Mouse (Mus musculus) bone marrow, adult 2 months (tissue): Measurements from ENCODE around the gene Nosip. TPM values are rescaled to one million over a fixed set of nuclear protein-coding genes. Genes with fewer than 3 reads are reported as not detected.

Source experiments
- H3K27ac ChIP-seq: fragments of 200-500 bp; 2 replicates; pipeline ENCODE4 v1.5.1; 2012; ENCODE audit warnings: low read depth, mild to moderate bottlenecking, control low read depth, inconsistent platforms, low read length; ENCODE audit not compliant: control insufficient read depth, poor library complexity, insufficient read depth
- H3K4me1 ChIP-seq: fragments of 200-500 bp; 2 replicates; pipeline ENCODE4 v1.6.1; 2011; ENCODE audit warnings: low read length; ENCODE audit not compliant: control insufficient read depth, insufficient read depth
- H3K4me3 ChIP-seq: fragments of 200-500 bp; replicated peaks from 2 replicates; pipeline ENCODE3; 2011; ENCODE audit warnings: mild to moderate bottlenecking, low read depth, low read length, control low read depth; ENCODE audit not compliant: control insufficient read depth
- CTCF ChIP-seq: fragments of 200-500 bp; IDR thresholded peaks from 2 replicates; pipeline ENCODE4 v1.5.1; 2011; ENCODE audit warnings: low read length, control low read depth; ENCODE audit not compliant: control insufficient read depth, insufficient read depth
- POLR2A ChIP-seq: fragments of 200-500 bp; IDR thresholded peaks from 2 replicates; pipeline ENCODE4 v1.6.1; 2011; ENCODE audit warnings: low read depth, mild to moderate bottlenecking, control low read depth, low read length, borderline replicate concordance; ENCODE audit not compliant: control insufficient read depth
- WGBS: fragments of 180-500 bp; shearing (Covaris S2); methylation state at CpG from one replicate; pipeline ENCODE4 v1.1.7; 2018; 5-methylcytosine and 5-hydroxymethylcytosine counted together
- polyA plus RNA-seq: library from polyadenylated mRNA; stranded (reverse); fragments of >200 nt; gene quantifications from 2 replicates; pipeline ENCODE4 v1.2.4, GENCODE M21; 2011; ENCODE audit warnings: low replicate concordance; ENCODE audit not compliant: missing spikeins, insufficient read depth, insufficient read length

The Nosip gene
- polyA plus RNA-seq, 1 experiment = 44.8 TPM

DNA sequence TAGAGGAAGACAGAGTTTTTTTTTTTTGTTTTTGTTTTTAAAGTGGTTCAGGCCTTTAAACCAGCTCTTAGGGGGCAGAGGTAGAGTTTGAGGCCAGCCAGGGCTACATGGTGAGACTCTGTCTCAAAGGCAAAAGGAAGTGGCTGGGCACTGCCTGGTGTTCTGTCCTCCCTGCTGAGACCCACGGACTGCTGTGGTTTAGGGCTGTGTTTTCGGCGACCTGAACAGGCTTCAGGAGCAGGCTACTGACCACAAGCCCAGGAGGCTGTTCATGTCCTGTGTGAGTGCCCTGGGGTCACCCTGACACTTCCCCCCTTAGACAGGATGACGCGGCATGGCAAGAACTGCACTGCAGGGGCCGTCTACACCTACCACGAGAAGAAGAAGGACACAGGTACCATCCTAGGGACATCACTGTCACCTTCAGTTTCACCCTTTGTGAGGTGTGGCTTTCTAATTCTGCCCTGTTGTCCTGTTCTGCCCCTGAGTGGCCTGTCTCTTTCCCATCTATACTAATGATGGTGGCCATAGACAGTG lies 11.0 kb downstream of the Nosip start:
- WGBS = 37% methylated on average over 7 of the region's 7 CpGs
- Histone ChIP-seq H3K4me3 (no peak overlapping the region), H3K27ac (no peak overlapping the region), H3K4me1 (no peaks in the 10 kb centered on the region)
- no peak for TF ChIP-seq POLR2A
- TF ChIP-seq CTCF = no peak

DNA sequence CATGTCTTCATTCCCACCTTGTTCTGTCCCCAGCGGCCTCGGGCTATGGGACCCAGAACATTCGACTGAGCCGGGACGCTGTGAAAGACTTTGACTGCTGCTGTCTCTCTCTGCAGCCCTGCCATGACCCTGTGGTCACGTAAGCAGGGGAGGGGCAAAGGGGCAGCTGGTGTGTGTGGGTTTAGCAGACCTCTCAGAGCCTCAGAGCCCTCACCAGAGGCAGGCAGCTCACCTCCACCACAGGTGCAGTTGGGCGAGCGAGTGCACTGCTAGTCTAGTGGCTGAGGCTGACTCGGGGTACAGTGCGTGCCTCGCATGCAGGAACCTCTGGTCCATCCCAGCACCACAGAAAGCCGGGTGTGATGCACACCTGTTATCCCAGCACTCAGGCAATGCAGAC lies 11.7 kb downstream of the Nosip start:
- 88% methylated on average over 12 of the region's 12 CpGs for WGBS
- Histone ChIP-seq H3K27ac (no peak overlapping the region), H3K4me1 (no peaks in the 10 kb centered on the region), H3K4me3 (no peak overlapping the region)
- TF ChIP-seq POLR2A = no peak
- TF ChIP-seq CTCF = no peak

DNA sequence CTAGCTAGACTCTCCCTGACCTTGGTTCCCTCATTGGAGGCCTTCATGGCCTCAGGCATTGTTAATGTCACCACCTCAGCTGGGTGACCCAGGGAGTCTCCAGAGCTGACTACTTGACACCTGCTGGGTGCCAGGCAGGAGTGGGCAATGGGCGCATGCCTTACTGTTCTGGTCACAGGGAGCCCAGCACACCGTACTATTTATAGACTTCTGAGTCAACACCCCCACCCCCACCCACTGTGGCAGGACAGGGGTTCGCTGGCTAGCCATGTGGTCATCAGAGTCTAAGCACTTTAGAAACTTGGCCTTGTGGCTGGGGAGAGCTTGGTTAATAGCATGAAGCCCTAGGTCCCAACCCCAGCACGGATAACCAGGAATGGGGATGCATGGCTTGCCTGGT lies 13.2 kb downstream of the Nosip start:
- 87% methylated on average over 4 of the region's 4 CpGs for WGBS
- H3K27ac ChIP-seq = no peak overlapping the region
- no peaks in the 10 kb centered on the region for H3K4me1 ChIP-seq
- no peak for TF ChIP-seq CTCF
- no peak for TF ChIP-seq POLR2A
- no peak overlapping the region for H3K4me3 ChIP-seq

DNA sequence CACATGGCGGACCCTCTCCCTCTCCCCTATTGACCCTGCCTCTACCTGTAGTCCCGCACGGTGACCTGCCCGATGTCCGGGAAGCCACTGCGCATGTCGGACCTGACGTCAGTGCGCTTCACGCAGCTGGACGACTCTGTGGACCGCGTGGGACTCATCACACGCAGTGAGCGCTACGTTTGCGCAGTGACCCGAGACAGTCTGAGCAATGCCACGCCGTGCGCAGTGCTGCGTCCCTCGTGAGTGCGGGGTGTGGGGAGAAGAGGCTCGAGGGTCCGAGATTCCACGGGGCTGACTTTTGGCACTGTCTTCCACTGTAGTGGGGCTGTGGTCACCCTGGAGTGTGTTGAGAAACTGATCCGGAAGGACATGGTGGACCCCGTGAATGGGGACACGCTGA lies 14.3 kb downstream of the Nosip start:
- Histone ChIP-seq H3K27ac (no peak overlapping the region), H3K4me1 (no peaks in the 10 kb centered on the region; the same call in 1 of the 2 replicates), H3K4me3 (no peak overlapping the region)
- TF ChIP-seq POLR2A = no peak
- TF ChIP-seq CTCF = no peak
- 94% methylated on average over 30 of the region's 30 CpGs for WGBS

DNA sequence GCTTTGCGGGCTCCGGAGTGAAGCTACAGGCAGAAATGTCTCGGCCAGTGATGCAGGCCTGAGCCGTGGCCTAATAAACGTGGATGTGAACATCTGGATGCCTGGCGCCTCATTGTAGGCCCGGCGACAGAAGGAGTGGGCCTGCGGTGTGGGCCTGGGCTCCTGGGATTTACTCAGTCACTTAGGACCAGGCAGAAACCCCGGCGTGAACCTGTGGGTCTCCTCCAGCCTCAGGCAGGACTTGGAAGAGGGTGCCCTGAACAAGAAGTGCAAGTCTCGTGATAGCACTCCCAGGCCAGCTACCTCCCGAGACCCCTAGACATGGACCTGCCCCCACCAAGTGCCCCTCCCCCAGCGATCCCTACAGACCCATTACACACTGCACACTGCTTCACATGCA lies 15.1 kb downstream of the Nosip start:
- WGBS = 91% methylated on average over 14 of the region's 14 CpGs
- no peak overlapping the region for H3K4me3 ChIP-seq
- no peaks in the 10 kb centered on the region; the same call in 1 of the 2 replicates for H3K4me1 ChIP-seq
- no peak overlapping the region for H3K27ac ChIP-seq
- TF ChIP-seq CTCF (no peak), POLR2A (no peak)

DNA sequence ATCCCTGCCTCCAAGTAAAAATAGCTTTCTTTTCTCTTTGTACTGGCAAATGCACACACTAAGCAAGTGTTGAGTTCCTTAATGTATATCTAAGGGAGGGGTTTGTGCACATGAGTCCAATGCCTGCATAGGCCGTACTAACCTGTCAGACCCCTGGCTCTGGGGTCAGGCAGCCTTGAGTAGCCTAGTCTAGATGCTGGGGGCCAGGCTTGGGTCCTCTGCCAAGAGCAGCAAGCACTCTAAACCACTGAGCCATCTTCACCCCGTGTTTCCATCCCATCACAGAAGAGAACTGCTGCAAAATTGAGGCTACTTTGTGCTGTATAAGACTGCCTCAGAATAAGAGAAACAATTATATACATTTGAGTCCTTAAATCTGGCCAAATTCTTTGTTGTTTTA lies 15.6 kb downstream of the Nosip start:
- H3K4me3 ChIP-seq = no peak overlapping the region
- TF ChIP-seq CTCF = no peak
- TF ChIP-seq POLR2A = no peak
- no peak overlapping the region for H3K27ac ChIP-seq
- 87% methylated on average over 2 of the region's 2 CpGs for WGBS
- H3K4me1 ChIP-seq = peaks cover 2% of the 10 kb centered on the region; the same call in 1 of the 2 replicates

DNA sequence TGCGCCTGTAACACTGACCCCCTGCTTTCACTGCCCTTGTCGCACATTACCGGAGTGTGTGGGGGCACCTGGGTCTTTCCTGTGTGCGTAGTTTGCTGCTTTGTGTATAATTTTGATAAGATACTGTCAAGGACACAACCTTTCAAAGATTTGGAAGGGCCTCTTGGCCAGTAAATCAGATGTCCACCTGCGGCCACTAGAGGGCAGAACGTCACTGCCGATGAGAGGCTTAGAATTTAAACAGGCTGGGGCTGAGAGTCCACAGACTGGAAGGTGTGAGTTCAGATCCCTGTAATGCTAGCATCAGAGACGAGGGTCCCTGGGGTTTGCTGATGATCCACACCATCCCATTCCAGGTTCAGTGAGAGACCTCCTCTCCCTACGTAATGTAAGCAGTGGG lies 16.3 kb downstream of the Nosip start:
- TF ChIP-seq POLR2A (no peak), CTCF (peak; percentile 81)
- H3K4me3 ChIP-seq = no peak overlapping the region
- no peak overlapping the region for H3K27ac ChIP-seq
- 34% methylated on average over 9 of the region's 9 CpGs for WGBS
- H3K4me1 ChIP-seq = peaks cover 3% of the 10 kb centered on the region; the same call in 1 of the 2 replicates

DNA sequence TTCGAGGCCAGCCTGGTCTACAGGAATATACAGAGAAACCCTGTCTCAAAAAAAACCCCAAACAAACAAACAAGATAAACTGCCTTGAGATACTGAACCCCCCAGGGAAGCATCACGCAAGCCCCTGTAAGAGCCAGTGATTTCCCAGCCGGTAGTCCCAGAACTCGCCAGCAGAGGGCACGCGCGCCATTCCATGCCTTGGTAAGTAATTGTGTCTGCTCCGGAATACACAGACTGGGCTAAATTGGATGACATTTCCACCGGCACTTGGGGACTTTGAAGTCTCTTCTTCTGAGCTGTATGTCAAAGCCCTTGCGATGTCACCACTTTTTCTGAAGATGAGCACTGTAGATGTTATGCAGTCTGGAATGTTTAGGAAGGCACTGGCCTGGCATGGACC lies 17.6 kb downstream of the Nosip start:
- Histone ChIP-seq H3K27ac (no peak overlapping the region), H3K4me1 (peaks cover 3% of the 10 kb centered on the region; the same call in 1 of the 2 replicates), H3K4me3 (no peak overlapping the region)
- no peak for TF ChIP-seq POLR2A
- TF ChIP-seq CTCF = peak; percentile 91
- WGBS = 0% methylated on average over 10 of the region's 10 CpGs

DNA sequence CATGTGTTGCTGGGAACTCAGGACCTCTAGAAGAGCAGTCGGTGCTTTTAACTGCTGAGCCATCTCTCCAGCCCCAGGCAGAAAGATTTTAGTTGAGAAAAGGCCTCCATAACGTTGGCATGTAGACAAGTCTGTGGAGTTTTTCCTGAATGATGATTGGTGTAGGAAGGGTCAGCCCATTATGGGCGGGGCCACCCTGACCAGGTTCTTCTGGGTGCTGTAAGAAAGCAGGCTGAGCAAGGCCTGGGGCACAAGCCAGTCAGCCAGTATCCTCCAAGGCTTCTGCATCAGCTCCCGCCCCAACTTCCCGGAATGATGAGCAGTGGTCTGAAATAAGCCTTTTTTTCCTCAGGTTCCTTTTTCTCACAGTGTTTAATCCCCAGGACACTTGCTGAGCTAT lies 18.8 kb downstream of the Nosip start:
- WGBS = 66% methylated on average over 5 of the region's 5 CpGs
- Histone ChIP-seq H3K4me3 (no peak overlapping the region), H3K4me1 (peaks cover 3% of the 10 kb centered on the region; the same call in 1 of the 2 replicates), H3K27ac (no peak overlapping the region)
- TF ChIP-seq POLR2A (no peak), CTCF (no peak)
